Mouse (Mus musculus) MEL (cell line): Measurements from ENCODE around the gene Cxcr5. TPM values are rescaled to one million over a fixed set of nuclear protein-coding genes. Genes with fewer than 3 reads are reported as not detected.
A peak's percentile ranks its signal among the peaks of the same experiment; 100 is the strongest.
"Not testable (repeated sequence)": the region's sequence is repeated elsewhere in the genome, so short reads cannot be mapped to it uniquely, and the experiment has no call there.

ENCODE experiments used
- DNase-seq: peaks from one replicate; pipeline ENCODE4 v3.0.0; 2011; ENCODE audit warnings: low read depth, low spot score
- H3K27ac ChIP-seq: 2 replicates; pipeline ENCODE4 v1.5.1; 2012; ENCODE audit warnings: low read depth, mild to moderate bottlenecking, control low read depth, low read length, moderate library complexity; ENCODE audit not compliant: control insufficient read depth
- H3K27me3 ChIP-seq, 2 experiments: fragments of 150-350 bp in 1 of 2; sonication (generic) in 1 of 2; 2 replicates each; pipeline ENCODE4 v1.6.1; 2012; ENCODE audit warnings: low read length in 2 of 2, mild to moderate bottlenecking in 2 of 2, improper control_type of control experiment in 1 of 2, moderate library complexity in 1 of 2; ENCODE audit not compliant: insufficient read depth in 2 of 2, control insufficient read depth in 1 of 2
- H3K36me3 ChIP-seq, 2 experiments: 2 replicates each; pipeline ENCODE4 v1.6.1; 2012 to 2014; ENCODE audit warnings: low read length in 2 of 2, improper control_type of control experiment in 1 of 2, inconsistent platforms in 1 of 2, mild to moderate bottlenecking in 1 of 2; ENCODE audit not compliant: insufficient read depth in 2 of 2, control insufficient read depth in 1 of 2
- H3K4me1 ChIP-seq, 2 experiments: fragments of 150-350 bp in 1 of 2; sonication (generic) in 1 of 2; 2 replicates each; pipeline ENCODE4 v1.6.1; 2012; ENCODE audit warnings: low read length in 2 of 2, improper control_type of control experiment in 1 of 2, mild to moderate bottlenecking in 1 of 2; ENCODE audit not compliant: insufficient read depth in 2 of 2, control insufficient read depth in 1 of 2
- H3K4me3 ChIP-seq, 2 experiments: fragments of 150-350 bp in 1 of 2; sonication (generic) in 1 of 2; 2 replicates each; pipeline ENCODE4 v1.5.1; 2012; ENCODE audit warnings: low read depth in 2 of 2, low read length in 2 of 2, mild to moderate bottlenecking in 2 of 2, moderate library complexity in 2 of 2, control low read depth in 1 of 2, improper control_type of control experiment in 1 of 2; ENCODE audit not compliant: control insufficient read depth in 1 of 2, insufficient read depth in 1 of 2
- H3K79me2 ChIP-seq: 2 replicates; pipeline ENCODE4 v1.6.1; 2012; ENCODE audit warnings: mild to moderate bottlenecking, low read length, moderate library complexity; ENCODE audit not compliant: control insufficient read depth, poor library complexity, insufficient read depth
- H3K9ac ChIP-seq: 2 replicates; pipeline ENCODE4 v1.6.1; 2012; ENCODE audit warnings: low read depth, mild to moderate bottlenecking, control low read depth, low read length, moderate library complexity; ENCODE audit not compliant: control insufficient read depth, poor library complexity, severe bottlenecking
- H3K9me3 ChIP-seq: fragments of 150-350 bp; sonication (generic); replicated peaks from 2 replicates; pipeline ENCODE4 v1.6.1; 2012; ENCODE audit warnings: mild to moderate bottlenecking, low read length, improper control_type of control experiment, moderate library complexity; ENCODE audit not compliant: insufficient read depth
- BHLHE40 ChIP-seq: IDR thresholded peaks from 2 replicates; pipeline ENCODE4 v1.6.1; 2012; ENCODE audit warnings: low read depth, mild to moderate bottlenecking, inconsistent platforms, low read length, improper control_type of control experiment, borderline replicate concordance
- CHD2 ChIP-seq: IDR thresholded peaks from 2 replicates; pipeline ENCODE4 v1.6.1; 2011; ENCODE audit warnings: low read length, improper control_type of control experiment
- CTCF ChIP-seq, 3 experiments: IDR thresholded peaks in 2 of 3; conservative IDR thresholded peaks in 1 of 3; 2 replicates each; pipeline ENCODE4 v1.5.1; 2011 to 2012; ENCODE audit warnings: low read length in 3 of 3, low read depth in 2 of 3, mild to moderate bottlenecking in 2 of 3, improper control_type of control experiment in 1 of 3, inconsistent platforms in 1 of 3, mixed read lengths in 1 of 3, moderate library complexity in 1 of 3; ENCODE audit not compliant: control insufficient read depth in 1 of 3, insufficient read depth in 1 of 3, poor library complexity in 1 of 3, severe bottlenecking in 1 of 3
- E2F4 ChIP-seq: IDR thresholded peaks from 2 replicates; pipeline ENCODE4 v1.6.1; 2011; ENCODE audit warnings: low read depth, low read length, improper control_type of control experiment, borderline replicate concordance
- ELF1 ChIP-seq: IDR thresholded peaks from 2 replicates; pipeline ENCODE4 v1.6.1; 2014; ENCODE audit warnings: low read depth, mild to moderate bottlenecking, inconsistent platforms, low read length, improper control_type of control experiment, moderate library complexity
- EP300 ChIP-seq, 2 experiments: IDR thresholded peaks; 2 replicates each; pipeline ENCODE4 v1.6.1; 2011; ENCODE audit warnings: improper control_type of control experiment in 2 of 2, low read length in 2 of 2, low read depth in 1 of 2, mild to moderate bottlenecking in 1 of 2
- ETS1 ChIP-seq: IDR thresholded peaks from 2 replicates; pipeline ENCODE4 v1.6.1; 2012; ENCODE audit warnings: low read depth, mild to moderate bottlenecking, inconsistent platforms, low read length, improper control_type of control experiment, moderate library complexity
- GABPA ChIP-seq: IDR thresholded peaks from 2 replicates; pipeline ENCODE4 v1.6.1; 2012; ENCODE audit warnings: low read depth, mild to moderate bottlenecking, inconsistent platforms, low read length, improper control_type of control experiment, moderate library complexity
- GATA1 ChIP-seq: IDR thresholded peaks from 2 replicates; pipeline ENCODE4 v1.6.1; 2011; ENCODE audit warnings: low read depth, low read length, improper control_type of control experiment
- HCFC1 ChIP-seq: IDR thresholded peaks from 2 replicates; pipeline ENCODE4 v1.6.1; 2012; ENCODE audit warnings: low read depth, mild to moderate bottlenecking, inconsistent platforms, low read length, improper control_type of control experiment, moderate library complexity
- KAT2A ChIP-seq: conservative IDR thresholded peaks from 2 replicates; pipeline ENCODE4 v1.6.1; 2012; ENCODE audit warnings: low read depth, low read length, improper control_type of control experiment, inconsistent platforms
- MAFK ChIP-seq: IDR thresholded peaks from 2 replicates; pipeline ENCODE4 v1.6.1; 2011; ENCODE audit warnings: low read depth, mild to moderate bottlenecking, low read length, improper control_type of control experiment, borderline replicate concordance
- MAX ChIP-seq: IDR thresholded peaks from 2 replicates; pipeline ENCODE4 v1.6.1; 2011; ENCODE audit warnings: low read length, improper control_type of control experiment
- MAZ ChIP-seq: IDR thresholded peaks from 2 replicates; pipeline ENCODE4 v1.6.1; 2012; ENCODE audit warnings: low read depth, mild to moderate bottlenecking, inconsistent platforms, low read length, improper control_type of control experiment
- MEF2A ChIP-seq: IDR thresholded peaks from 2 replicates; pipeline ENCODE4 v1.6.1; 2014; ENCODE audit warnings: low read depth, mild to moderate bottlenecking, inconsistent platforms, low read length, improper control_type of control experiment; ENCODE audit not compliant: poor library complexity, insufficient replicate concordance, severe bottlenecking; ENCODE audit errors: extremely low read depth
- MXI1 ChIP-seq: IDR thresholded peaks from 2 replicates; pipeline ENCODE4 v1.6.1; 2011; ENCODE audit warnings: mild to moderate bottlenecking, low read depth, low read length, improper control_type of control experiment
- MYC ChIP-seq: IDR thresholded peaks from 2 replicates; pipeline ENCODE4 v1.6.1; 2011; ENCODE audit warnings: low read depth, mild to moderate bottlenecking, low read length, improper control_type of control experiment, moderate library complexity
- NELFE ChIP-seq: IDR thresholded peaks from 2 replicates; pipeline ENCODE4 v1.6.1; 2011; ENCODE audit warnings: low read depth, low read length, improper control_type of control experiment
- POLR2A ChIP-seq, 2 experiments: IDR thresholded peaks; 2 replicates each; pipeline ENCODE4 v1.6.1; 2011 to 2012; ENCODE audit warnings: low read length in 2 of 2, mild to moderate bottlenecking in 2 of 2, control low read depth in 1 of 2, improper control_type of control experiment in 1 of 2, low read depth in 1 of 2, moderate library complexity in 1 of 2; ENCODE audit not compliant: control insufficient read depth in 1 of 2, insufficient read depth in 1 of 2, poor library complexity in 1 of 2
- RAD21 ChIP-seq: IDR thresholded peaks from 2 replicates; pipeline ENCODE4 v1.6.1; 2011; ENCODE audit warnings: mild to moderate bottlenecking, low read depth, low read length, improper control_type of control experiment
- RCOR1 ChIP-seq: IDR thresholded peaks from 2 replicates; pipeline ENCODE4 v1.6.1; 2012; ENCODE audit warnings: low read depth, mild to moderate bottlenecking, inconsistent platforms, low read length, improper control_type of control experiment
- SIN3A ChIP-seq: IDR thresholded peaks from 2 replicates; pipeline ENCODE4 v1.6.1; 2012; ENCODE audit warnings: low read length, improper control_type of control experiment, inconsistent platforms
- TAL1 ChIP-seq: IDR thresholded peaks from 2 replicates; pipeline ENCODE4 v1.6.1; 2012; ENCODE audit warnings: mild to moderate bottlenecking, inconsistent platforms, low read length, moderate library complexity, mixed read lengths
- TCF12 ChIP-seq: IDR thresholded peaks from 2 replicates; pipeline ENCODE4 v1.6.1; 2014; ENCODE audit warnings: low read depth, mild to moderate bottlenecking, inconsistent platforms, low read length, improper control_type of control experiment, moderate library complexity
- USF1 ChIP-seq: IDR thresholded peaks from 2 replicates; pipeline ENCODE4 v1.6.1; 2014; ENCODE audit warnings: low read depth, mild to moderate bottlenecking, inconsistent platforms, low read length, improper control_type of control experiment, moderate library complexity
- polyA plus RNA-seq, 2 experiments: library from polyadenylated mRNA; stranded (reverse) in 1 of 2; unstranded in 1 of 2; fragments of >175 nt in 1 of 2; fragments of >200 nt in 1 of 2; gene quantifications; 2 replicates each; pipeline versions ENCODE4 v1.2.1 to v1.2.4; 2012; ENCODE audit warnings: low replicate concordance in 2 of 2, low read depth in 1 of 2; ENCODE audit not compliant: insufficient read length in 2 of 2, insufficient read depth in 1 of 2, missing spikeins in 1 of 2
- total RNA-seq: library from RNA; depleted of rRNA; stranded (reverse); fragments of 300-350 nt; gene quantifications from 2 replicates; pipeline ENCODE4 v1.2.3, GENCODE M21; 2012

Gene Cxcr5
- total and polyA plus RNA-seq, 3 experiments, result 0.18 TPM; not detected in 2

DNA sequence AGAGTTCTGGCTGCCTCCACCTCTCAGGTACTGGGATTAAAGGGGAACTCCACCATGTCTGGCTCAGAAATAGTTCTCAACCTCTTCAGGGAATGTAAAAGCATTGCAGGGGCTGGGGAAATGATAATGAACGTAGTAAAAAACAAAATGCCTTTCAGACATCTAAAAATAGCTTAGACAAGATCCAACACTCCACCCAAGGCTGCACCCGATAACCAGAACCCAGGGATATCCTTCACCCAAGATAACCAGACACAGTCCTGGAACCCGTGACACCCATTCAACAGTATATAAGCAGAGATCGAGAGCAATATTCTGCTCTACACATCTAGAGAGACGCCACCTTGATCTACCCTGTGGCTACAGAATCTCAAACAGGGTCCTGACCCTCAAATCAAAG is 18.4 kb upstream of the Cxcr5 start:
- peak; percentile 69 for DNase-seq
- Histone ChIP-seq H3K9me3 (no peaks in the 10 kb centered on the region), H3K27me3 (no peaks in the 10 kb centered on the region), H3K9ac (no peak overlapping the region), H3K4me1 (peaks cover 5 to 11% of the 10 kb centered on the region in 2 experiments; a peak in 3 of 4 replicates), H3K27ac (peak overlapping the region; percentile 29; the same call in 1 of the 2 replicates), H3K4me3 (no peak overlapping the region; a peak in 1 of 4 replicates), H3K36me3 (peaks cover 0 to 12% of the 10 kb centered on the region in 2 experiments; a peak in 2 of 4 replicates), H3K79me2 (no peaks in the 10 kb centered on the region)
- TF ChIP-seq EP300 (IDR thresholded peaks at IDR 0.05; ENCODE audit: low read depth in 1 of 2, low read length in 2 of 2) (peak; percentile 55 to 75; a peak in 3 of 4 replicates), TAL1 (peak; percentile 68), BHLHE40 (peak; percentile 75; the same call in 1 of the 2 replicates), USF1 (peak; percentile 53; the same call in 1 of the 2 replicates), MAFK (peak; percentile 41; the same call in 1 of the 2 replicates), CTCF (IDR thresholded peaks at IDR 0.05 in 2 of 3, conservative IDR thresholded peaks at IDR 0.05 in 1 of 3; ENCODE audit: control insufficient read depth in 1 of 3, insufficient read depth in 1 of 3, low read depth in 2 of 3, low read length in 3 of 3, poor library complexity in 1 of 3, severe bottlenecking in 1 of 3) (no peak), RCOR1 (peak; percentile 64; the same call in 1 of the 2 replicates), GABPA (no peak), GATA1 (peak; percentile 85), MAZ (no peak), TCF12 (peak; percentile 89), E2F4 (no peak), MEF2A (peak; percentile 96), ETS1 (peak; percentile 90), RAD21 (no peak), HCFC1 (0 out of 2 replicates have a peak, but pooled peaks have one; percentile 15), MAX (no peak)

DNA sequence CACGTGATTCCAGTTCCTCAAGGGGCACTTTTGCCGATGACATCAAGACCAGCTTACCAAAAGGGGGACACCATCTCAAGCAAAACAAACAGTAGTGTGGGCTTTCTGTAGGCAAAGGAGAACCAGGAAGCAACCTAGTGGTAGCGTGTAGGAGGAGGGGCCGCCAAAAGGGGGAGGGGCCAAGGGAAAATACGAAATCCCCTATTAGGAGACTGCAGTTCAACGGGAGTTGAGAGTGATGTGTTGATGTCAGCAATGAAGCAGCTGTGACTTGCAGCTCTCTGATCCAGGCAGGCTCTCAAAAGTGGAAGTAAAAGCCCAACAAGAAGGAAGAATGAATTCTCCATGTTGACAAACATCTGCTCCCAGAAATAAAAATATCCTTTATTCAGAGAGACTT is 17.7 kb upstream of the Cxcr5 start:
- peak; percentile 89 for DNase-seq
- peaks cover 5 to 11% of the 10 kb centered on the region in 2 experiments; a peak in 3 of 4 replicates for H3K4me1 ChIP-seq
- TF ChIP-seq MYC, result no peak
- 0 out of 4 replicates have a peak, but pooled peaks of 1 of the 2 experiments have one; percentile 36 for TF ChIP-seq POLR2A (IDR thresholded peaks at IDR 0.05; ENCODE audit: control insufficient read depth in 1 of 2, insufficient read depth in 1 of 2, low read depth in 1 of 2, low read length in 2 of 2, poor library complexity in 1 of 2)
- peak; percentile 33; the same call in 1 of the 2 replicates for TF ChIP-seq SIN3A
- TF ChIP-seq MAZ, result 0 out of 2 replicates have a peak, but pooled peaks have one; percentile 21
- TF ChIP-seq USF1, result peak; percentile 40; the same call in 1 of the 2 replicates
- peak; percentile 46; the same call in 1 of the 2 replicates for TF ChIP-seq MXI1
- TF ChIP-seq CHD2, result no peak
- TF ChIP-seq KAT2A, result no peak
- 0 out of 2 replicates have a peak, but pooled peaks have one; percentile 35 for TF ChIP-seq MAX
- TF ChIP-seq ELF1, result peak; percentile 73; the same call in 1 of the 2 replicates
- peak; percentile 84 for TF ChIP-seq ETS1
- TF ChIP-seq NELFE, result peak; percentile 35; the same call in 1 of the 2 replicates
- no peaks in the 10 kb centered on the region for H3K79me2 ChIP-seq
- H3K9me3 ChIP-seq, result no peaks in the 10 kb centered on the region
- peaks cover 0 to 12% of the 10 kb centered on the region in 2 experiments; a peak in 2 of 4 replicates for H3K36me3 ChIP-seq
- peak overlapping the region; percentile 39 to 65 for H3K4me3 ChIP-seq
- no peaks in the 10 kb centered on the region for H3K27me3 ChIP-seq
- peak overlapping the region; percentile 20; the same call in 1 of the 2 replicates for H3K27ac ChIP-seq
- H3K9ac ChIP-seq, result peak overlapping the region; percentile 42

DNA sequence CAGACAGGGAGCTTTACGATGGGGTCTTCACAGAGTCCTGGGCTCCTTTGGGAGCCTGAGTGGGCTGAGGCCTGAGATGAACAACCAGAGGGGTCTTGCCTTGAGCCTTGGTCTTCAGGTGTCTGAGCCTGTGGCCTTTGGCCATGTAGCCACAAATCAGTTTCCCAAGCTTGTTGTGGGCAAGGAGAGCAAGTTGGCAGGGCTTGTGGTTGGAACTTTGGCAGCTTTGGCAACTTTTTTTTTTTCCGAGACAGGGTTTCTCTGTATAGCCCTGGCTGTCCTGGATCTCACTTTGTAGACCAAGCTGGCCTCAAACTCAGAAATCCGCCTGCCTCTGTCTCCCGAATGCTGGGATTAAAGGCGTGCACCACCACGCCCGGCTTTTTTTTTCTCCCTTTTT is 14.4 kb upstream of the Cxcr5 start:
- H3K9ac ChIP-seq, H3K4me3 ChIP-seq, DNase-seq, H3K27me3 ChIP-seq, H3K9me3 ChIP-seq, H3K4me1 ChIP-seq, H3K79me2 ChIP-seq, H3K27ac ChIP-seq: not testable (repeated sequence)
- H3K36me3 ChIP-seq, result peaks cover 0 to 12% of the 10 kb centered on the region in 2 experiments; a peak in 2 of 4 replicates
